ENCODE assay signal across 11 mouse cellular contexts in the genomic region with DNA sequence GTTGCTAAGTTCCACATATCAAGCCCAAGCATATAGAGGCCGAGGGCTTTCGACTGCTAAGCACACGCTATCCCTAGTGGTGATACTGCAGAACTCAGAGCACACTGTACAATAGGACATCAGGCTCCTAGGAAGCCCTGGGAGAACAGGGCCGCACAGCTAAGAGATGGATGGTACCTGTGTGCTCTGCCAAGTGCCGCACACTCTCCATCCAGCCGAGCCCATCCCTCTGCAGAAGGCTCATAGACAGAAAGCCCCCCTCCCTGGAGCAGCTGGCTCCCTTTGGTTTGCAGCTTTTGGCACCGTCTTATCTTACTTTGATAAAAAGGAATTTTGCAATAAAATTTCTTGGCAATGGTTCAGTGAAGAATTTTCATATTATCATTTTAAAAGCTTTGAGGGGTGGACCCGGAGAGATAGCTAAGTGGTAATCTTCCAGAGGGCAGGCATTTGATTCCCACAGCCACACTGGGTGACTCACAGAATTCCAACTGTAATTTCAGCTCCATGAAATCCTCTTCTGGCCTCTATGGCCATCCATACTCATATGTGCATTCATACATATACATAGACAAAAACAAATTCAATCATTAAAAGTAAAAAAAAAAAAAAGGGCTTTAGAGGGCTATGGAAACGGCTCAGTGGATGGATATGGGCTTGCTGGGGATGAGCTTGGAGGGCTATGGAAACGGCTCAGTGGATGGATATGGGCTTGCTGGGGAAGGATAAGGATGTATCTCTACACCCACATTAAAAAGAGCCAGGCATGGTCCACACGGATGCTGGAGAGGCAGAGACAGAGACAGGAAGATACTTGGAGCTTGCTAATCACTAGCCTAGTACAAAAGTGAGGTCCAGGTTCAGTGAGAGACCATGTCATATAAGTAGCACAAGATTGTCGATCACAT. TPM values are rescaled to one million over a fixed set of nuclear protein-coding genes. Genes with fewer than 3 reads are reported as not detected.
DNase-seq lines count a peak whose midpoint lies in the region; ATAC-seq and TF ChIP-seq lines count a peak whose summit lies in the region.
"Had no signal": no experiment of that assay in that cellular context is flagged by ENCODE, and none has a peak within 500 bp of the region (broad histone marks: within the 10 kb centered on the region; RNA-seq: fewer than 3 reads in every experiment).

No protein-coding gene starts in this region.

- peak; percentile 64 for TF ChIP-seq CTCF in intestine, postnatal 0 days (IDR thresholded peaks at IDR 0.05; ENCODE audit: low read depth)

- no peaks in the 10 kb centered on the region for H3K27me3 ChIP-seq in neural tube, embryonic 13.5 days
- no peaks in the 10 kb centered on the region for H3K27me3 ChIP-seq in intestine, postnatal 0 days (replicated peaks; ENCODE audit: control insufficient read depth, insufficient read depth, low read length)
- H3K27me3 ChIP-seq: hindbrain, embryonic 15.5 days had no signal

- peak; percentile 27; the same call in 1 of the 2 replicates for ATAC-seq in neural tube, embryonic 13.5 days (ENCODE audit: low read depth)
- peak; percentile 54 for ATAC-seq in intestine, postnatal 0 days

- H3K9ac ChIP-seq in neural tube, embryonic 13.5 days = no peak overlapping the region
- H3K9ac ChIP-seq in intestine, postnatal 0 days (ENCODE audit: low read depth, low read length) = no peak overlapping the region
- H3K9ac ChIP-seq: hindbrain, embryonic 15.5 days had no signal

- 0 out of 2 replicates have a peak, but pooled peaks cover 5% of the 10 kb centered on the region for H3K4me1 ChIP-seq in neural tube, embryonic 13.5 days (replicated peaks)
- H3K4me1 ChIP-seq in intestine, postnatal 0 days (replicated peaks; ENCODE audit: control insufficient read depth, insufficient read depth, low read length) = 0 out of 2 replicates have a peak, but pooled peaks cover 3% of the 10 kb centered on the region

- no peaks in the 10 kb centered on the region for H3K36me3 ChIP-seq in neural tube, embryonic 13.5 days
- no peaks in the 10 kb centered on the region for H3K36me3 ChIP-seq in intestine, postnatal 0 days (ENCODE audit: control insufficient read depth, insufficient read depth)
- H3K36me3 ChIP-seq: hindbrain, embryonic 15.5 days had no signal

- H3K4me3 ChIP-seq in neural tube, embryonic 13.5 days = no peak overlapping the region
- H3K4me3 ChIP-seq in intestine, postnatal 0 days (ENCODE audit: low read depth, low read length) = no peak overlapping the region
- H3K4me3 ChIP-seq: erythroblast, embryonic 14.5 days; hindbrain, embryonic 15.5 days had no signal

- 85% methylated on average over 12 of the region's 12 CpGs for WGBS in neural tube, embryonic 13.5 days
- WGBS in intestine, postnatal 0 days = 52% methylated on average over 12 of the region's 12 CpGs

- DNase-seq in heart, adult 11 months = peak; percentile 95
- DNase-seq in heart, postnatal 36 days = no peak
- no peak for DNase-seq in neural tube, embryonic 10.5 days (ENCODE audit: extremely low spot score, low spot score)
- DNase-seq in testis, postnatal 14 days (ENCODE audit: low spot score) = peak; percentile 46
- DNase-seq in cerebellum, adult 11 months = no peak
- DNase-seq in spleen, postnatal 4 days (ENCODE audit: low spot score in 2 of 2) = no peak
- DNase-seq: retina, postnatal 1 day had no signal

- no peak overlapping the region for H3K27ac ChIP-seq in neural tube, embryonic 13.5 days (replicated peaks)
- no peak overlapping the region for H3K27ac ChIP-seq in intestine, postnatal 0 days (ENCODE audit: low read depth, low read length)
- H3K27ac ChIP-seq: hindbrain, embryonic 15.5 days had no signal

- no peaks in the 10 kb centered on the region for H3K9me3 ChIP-seq in neural tube, embryonic 13.5 days
- H3K9me3 ChIP-seq in intestine, postnatal 0 days (ENCODE audit: control insufficient read depth) = no peaks in the 10 kb centered on the region
- H3K9me3 ChIP-seq: hindbrain, embryonic 15.5 days had no signal

- intact Hi-C loops in heart, postnatal 36 days (cut with DNase I) = no loop called here

- H3K4me2 ChIP-seq in neural tube, embryonic 13.5 days = no peak overlapping the region
- H3K4me2 ChIP-seq in intestine, postnatal 0 days (replicated peaks; ENCODE audit: low read depth) = no peak overlapping the region
- H3K4me2 ChIP-seq: hindbrain, embryonic 15.5 days had no signal

RNA-seq across cellular contexts. Expression of a gene that starts 30.2 kb away (rescaled TPM):
- 100 to 1,000 TPM; 109 to 113 TPM for total RNA-seq in heart, postnatal 36 days (2021)
- 11.5 and 13.4 TPM in 2 replicates for polyA plus RNA-seq in neural tube, embryonic 13.5 days (2015; fragmentation: Nextera tagmentation; extraction: Ambion mirVana)
- 25.1 and 28.7 TPM in 2 replicates for polyA plus RNA-seq in intestine, postnatal 0 days (2015; fragmentation: Nextera tagmentation; extraction: Ambion mirVana)

Comparison
In these comparisons a context has a peak if more than half of its experiments do, and no peak if none do; other contexts are left out.
1. DNase-seq: peak in heart, adult 11 months (single experiment) and testis, postnatal 14 days (single experiment); none in heart, postnatal 36 days (0 of 2), neural tube, embryonic 10.5 days (single experiment), cerebellum, adult 11 months (single experiment) and spleen, postnatal 4 days (0 of 2).